Mouse (Mus musculus) common myeloid progenitor, adult 5-6 weeks (primary cell): ENCODE data around the gene Mrpl57. TPM values are rescaled to one million over a fixed set of nuclear protein-coding genes. Genes with fewer than 3 reads are reported as not detected.

Source experiments
- ATAC-seq: replicated peaks from 2 replicates; pipeline ENCODE4 v1.8.0; 2016; ENCODE audit warnings: low read depth, mild to moderate bottlenecking, moderate TSS enrichment, inconsistent platforms; ENCODE audit not compliant: poor library complexity, severe bottlenecking
- total RNA-seq: library from RNA; stranded (forward); fragments of 200-1000, 187-1606 nt; gene quantifications from 2 replicates; pipeline ENCODE4 v1.2.3, GENCODE M21; 2017

Gene Mrpl57
- total RNA-seq, 1 experiment from 2014 or later, result 55.2 TPM

DNA sequence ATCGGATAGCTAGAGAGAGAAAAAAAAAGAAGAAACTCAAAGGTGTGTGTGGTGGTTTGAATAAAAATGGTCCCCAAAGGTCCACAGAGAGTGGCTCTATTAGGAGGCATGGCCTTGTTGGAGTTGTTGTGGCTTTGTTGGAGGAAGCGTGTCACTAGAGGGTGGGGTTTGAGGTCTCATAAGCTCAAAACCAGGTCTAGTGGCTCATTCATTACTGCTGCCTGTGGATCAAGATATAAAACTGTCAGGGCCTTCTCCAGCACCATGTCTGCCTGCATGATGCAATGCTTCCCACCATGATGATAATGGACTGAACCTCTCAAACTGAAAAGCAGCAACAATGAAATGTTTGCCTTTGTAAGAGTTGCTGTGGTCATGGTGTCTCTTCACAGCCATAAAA is 32.6 kb downstream of the Mrpl57 start:
- ATAC-seq, result 0 out of 2 replicates have a peak, but pooled peaks have one; percentile 42

- ATAC-seq, result no peak
Measured at GRCm38 (mm10) chr14:57859520-57859919, 33.5 kb downstream of the Mrpl57 start.

- peak; percentile 62 for ATAC-seq
Measured at GRCm38 (mm10) chr14:57861987-57862412, 36.0 kb downstream of the Mrpl57 start.

GRCm38 (mm10) chr14:57863129-57863528 is 37.1 kb downstream of the Mrpl57 start:
- no peak for ATAC-seq

GRCm38 (mm10) chr14:57865256-57865655 is 39.2 kb downstream of the Mrpl57 start:
- no peak for ATAC-seq

GRCm38 (mm10) chr14:57866676-57867276 is 40.7 kb downstream of the Mrpl57 start:
- ATAC-seq, result no peak

- ATAC-seq, result no peak
Measured at GRCm38 (mm10) chr14:57877921-57878320, 51.9 kb downstream of the Mrpl57 start.

Other genes with a start within 250 kb of the Mrpl57 start
- 41.1 and 54.8 TPM in 2 replicates for gene Xpo4, start 160.8 kb upstream of the Mrpl57 start, total RNA-seq
- gene Gm49361, start 80.1 kb upstream of the Mrpl57 start, total RNA-seq, result not detected in 2 replicates
- gene Lats2, start 67.8 kb upstream of the Mrpl57 start, total RNA-seq, result 7.8 and 9.0 TPM in 2 replicates
- 15.5 and 22.7 TPM in 2 replicates for gene Sap18, start 28.1 kb upstream of the Mrpl57 start, total RNA-seq
- 24.1 and 40.2 TPM in 2 replicates for gene Ska3, start within 50 bp of the Mrpl57 start, total RNA-seq
- 28.6 and 32.3 TPM in 2 replicates for gene Zdhhc20, start 64.0 kb downstream of the Mrpl57 start, total RNA-seq
- 87.0 and 102 TPM in 2 replicates for gene Micu2, start 173.0 kb downstream of the Mrpl57 start, total RNA-seq
- 0.69 TPM in 1 of 2 replicates, not detected in the other for gene Fgf9, start 244.3 kb downstream of the Mrpl57 start, total RNA-seq